Mouse (Mus musculus): ENCODE results near the gene Rabgap1l.

DNA sequence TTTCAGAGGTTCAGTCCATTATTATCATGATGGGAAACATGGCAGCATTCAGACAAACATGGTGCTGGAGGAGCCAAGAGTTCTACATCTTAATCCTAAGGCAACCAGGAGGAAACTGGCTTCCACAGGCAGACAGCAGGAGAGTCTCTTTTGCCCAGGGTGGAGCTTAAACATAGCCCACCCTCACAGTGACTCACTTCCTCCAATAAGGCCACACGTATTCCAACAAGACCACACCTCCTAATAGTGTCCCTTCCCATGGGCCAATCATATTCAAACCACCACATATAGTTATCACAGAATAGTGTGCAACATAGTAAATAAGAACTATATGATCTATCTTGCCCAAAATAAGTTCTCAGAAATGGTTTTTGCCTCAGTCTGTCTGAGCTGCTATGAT lies 41.4 kb upstream of the Rabgap1l start:
- TF ChIP-seq FLI1 (IDR thresholded peaks at IDR 0.05; ENCODE audit: low read length) (no peak), GATA1 (IDR thresholded peaks at IDR 0.05; ENCODE audit: borderline replicate concordance, low read length) (no peak)
